Mouse (Mus musculus) testis, adult 2 months (tissue): ENCODE results near the gene Zfp786.

Experiments used
- CTCF ChIP-seq: fragments of 200-500 bp; IDR thresholded peaks from 2 replicates; pipeline ENCODE4 v1.5.1; 2012; ENCODE audit warnings: low read depth, mild to moderate bottlenecking, inconsistent platforms, low read length, moderate library complexity; ENCODE audit not compliant: control insufficient read depth, insufficient read depth, insufficient replicate concordance
- POLR2A ChIP-seq: fragments of 200-500 bp; IDR thresholded peaks from 2 replicates; pipeline ENCODE4 v1.6.1; 2012; ENCODE audit warnings: low read depth, mild to moderate bottlenecking, inconsistent platforms, low read length, moderate library complexity; ENCODE audit not compliant: control insufficient read depth

DNA sequence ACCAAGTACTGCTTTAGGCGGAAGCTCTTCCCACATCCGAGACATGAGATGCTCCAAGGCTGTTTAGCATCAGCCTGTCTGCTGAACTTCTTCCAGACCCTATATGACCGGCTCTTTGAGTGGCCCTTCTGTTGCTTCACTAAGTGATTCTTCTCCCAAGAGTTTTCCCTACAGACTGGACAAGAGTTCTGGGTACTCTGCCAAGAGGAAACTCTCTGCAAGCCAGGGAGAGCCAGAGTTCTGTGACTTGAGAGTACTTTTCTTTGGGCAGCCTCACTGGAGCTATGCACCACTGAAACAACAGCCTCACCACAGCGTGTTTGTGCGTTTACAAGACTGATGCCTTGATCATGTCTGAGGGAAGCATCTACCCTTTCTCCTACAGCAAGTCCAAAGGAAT is 9.4 kb downstream of the Zfp786 start:
- no peak for TF ChIP-seq CTCF
- TF ChIP-seq POLR2A = no peak
